Mouse (Mus musculus) myocyte (in vitro differentiated cells): Measurements from ENCODE around the gene Trak1.

ENCODE experiments used
- CEBPB ChIP-seq: IDR thresholded peaks from 2 replicates; pipeline ENCODE4 v1.6.1; 2011; ENCODE audit warnings: mild to moderate bottlenecking, moderate library complexity; ENCODE audit not compliant: poor library complexity, insufficient read depth, severe bottlenecking
- MAX ChIP-seq: IDR thresholded peaks from one replicate; pipeline ENCODE4 v1.6.1; 2011; ENCODE audit warnings: low read depth, mild to moderate bottlenecking, control low read depth
- POLR2A ChIP-seq: IDR thresholded peaks from one replicate; pipeline ENCODE4 v1.6.1; 2011; ENCODE audit warnings: low read depth, mild to moderate bottlenecking, control low read depth, moderate library complexity; ENCODE audit not compliant: insufficient read length
- USF1 ChIP-seq: IDR thresholded peaks from one replicate; pipeline ENCODE4 v1.6.1; 2011; ENCODE audit warnings: low read depth, mild to moderate bottlenecking, control low read depth, moderate library complexity

DNA sequence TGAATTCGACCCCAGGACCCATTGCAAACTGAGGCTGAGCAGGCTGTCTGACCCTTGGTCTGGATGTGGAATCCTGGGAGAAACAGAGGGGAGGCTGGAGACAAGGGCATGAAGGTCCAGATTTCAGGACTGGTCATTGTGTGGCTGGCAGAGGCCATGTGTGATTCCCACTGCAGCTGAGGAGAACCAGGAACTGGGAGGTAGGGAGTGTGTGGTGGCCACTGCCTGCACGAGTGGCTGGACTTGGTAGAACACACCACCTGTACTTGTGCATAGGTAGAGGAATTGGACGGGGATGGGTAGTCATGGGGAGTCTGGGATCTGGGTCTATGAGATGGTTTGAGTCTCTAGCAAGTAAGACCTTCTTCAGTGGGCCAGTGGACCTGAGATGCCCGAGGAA is 76.2 kb downstream of the Trak1 start:
- TF ChIP-seq MAX = no peak
- TF ChIP-seq POLR2A = no peak
- no peak for TF ChIP-seq USF1
- TF ChIP-seq CEBPB = no peak
